Mouse (Mus musculus): Measurements from ENCODE around the gene Adcy1. TPM values are rescaled to one million over a fixed set of nuclear protein-coding genes. Genes with fewer than 3 reads are reported as not detected.

Gene Adcy1
- polyA plus RNA-seq, 1 experiment = 2.3 TPM

GRCm38 (mm10) chr11:7188469-7188868 is 125.2 kb downstream of the Adcy1 start, which contains the start of gene Gm11985:
Gene Gm11985, minus strand, starts transcription at chr11:7188569.
- WGBS = 92% methylated on average over 13 of the region's 13 CpGs
- Histone ChIP-seq H3K4me3 (ENCODE audit: control insufficient read depth, insufficient read depth, low read length) (no peak within 1 kb of the TSS), H3K27me3 (ENCODE audit: control insufficient read depth, insufficient read depth, low read length) (no peaks in the 10 kb centered on the region), H3K36me3 (ENCODE audit: control insufficient read depth, insufficient read depth, low read length) (no peaks in the 10 kb centered on the region), H3K27ac (ENCODE audit: control insufficient read depth, insufficient read depth, low read length) (no peak within 1 kb of the TSS), H3K4me1 (replicated peaks; ENCODE audit: control insufficient read depth, insufficient read depth, low read length) (no peaks in the 10 kb centered on the region)
- no peak for TF ChIP-seq POLR2A (IDR thresholded peaks at IDR 0.05; ENCODE audit: control insufficient read depth, extremely low read depth, insufficient read depth, low read length, poor library complexity)
- TF ChIP-seq CTCF (IDR thresholded peaks at IDR 0.05; ENCODE audit: borderline replicate concordance, control insufficient read depth, extremely low read depth, insufficient read depth, low read length, poor library complexity) = no peak
- no peak for DNase-seq

DNA sequence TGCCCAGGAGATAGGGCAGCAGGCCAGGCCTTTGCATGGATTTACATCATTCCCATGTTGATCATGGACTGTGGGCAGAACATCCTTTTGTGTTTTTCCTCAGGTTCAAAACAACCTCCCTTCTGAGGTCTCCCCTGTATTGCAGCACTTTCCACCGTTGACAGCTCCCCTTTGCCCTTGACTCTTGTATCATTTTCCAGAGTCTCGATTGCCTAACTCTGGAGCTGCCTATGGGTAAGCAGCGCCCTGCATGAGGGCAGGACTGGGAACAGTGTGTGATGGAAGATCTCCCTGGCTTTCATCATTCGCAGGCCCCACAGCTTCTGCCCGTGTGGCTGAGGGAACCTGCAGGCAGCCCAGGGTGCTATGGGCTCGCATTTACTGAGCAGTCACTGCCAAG is 129.4 kb downstream of the Adcy1 start:
- H3K27me3 ChIP-seq (ENCODE audit: control insufficient read depth, insufficient read depth, low read length) = no peaks in the 10 kb centered on the region
- no peaks in the 10 kb centered on the region for H3K36me3 ChIP-seq (ENCODE audit: control insufficient read depth, insufficient read depth, low read length)
- DNase-seq = no peak
- no peak overlapping the region for H3K27ac ChIP-seq (ENCODE audit: control insufficient read depth, insufficient read depth, low read length)
- H3K4me3 ChIP-seq (ENCODE audit: control insufficient read depth, insufficient read depth, low read length) = no peak overlapping the region
- TF ChIP-seq CTCF (IDR thresholded peaks at IDR 0.05; ENCODE audit: borderline replicate concordance, control insufficient read depth, extremely low read depth, insufficient read depth, low read length, poor library complexity) (no peak), POLR2A (IDR thresholded peaks at IDR 0.05; ENCODE audit: control insufficient read depth, extremely low read depth, insufficient read depth, low read length, poor library complexity) (no peak)
- no peaks in the 10 kb centered on the region for H3K4me1 ChIP-seq (replicated peaks; ENCODE audit: control insufficient read depth, insufficient read depth, low read length)
- WGBS = 65% methylated on average over 6 of the region's 6 CpGs

- TF ChIP-seq POLR2A (IDR thresholded peaks at IDR 0.05; ENCODE audit: control insufficient read depth, extremely low read depth, insufficient read depth, low read length, poor library complexity) (no peak), CTCF (IDR thresholded peaks at IDR 0.05; ENCODE audit: borderline replicate concordance, control insufficient read depth, extremely low read depth, insufficient read depth, low read length, poor library complexity) (no peak)
- Histone ChIP-seq H3K4me3 (ENCODE audit: control insufficient read depth, insufficient read depth, low read length) (no peak overlapping the region), H3K27me3 (ENCODE audit: control insufficient read depth, insufficient read depth, low read length) (no peaks in the 10 kb centered on the region), H3K27ac (ENCODE audit: control insufficient read depth, insufficient read depth, low read length) (no peak overlapping the region), H3K4me1 (replicated peaks; ENCODE audit: control insufficient read depth, insufficient read depth, low read length) (no peaks in the 10 kb centered on the region), H3K36me3 (ENCODE audit: control insufficient read depth, insufficient read depth, low read length) (no peaks in the 10 kb centered on the region)
- DNase-seq = no peak
- WGBS = 71% methylated on average over 9 of the region's 9 CpGs
These were observed 129.8 kb downstream of the Adcy1 start for GRCm38 (mm10) chr11:7193134-7193533.

DNA sequence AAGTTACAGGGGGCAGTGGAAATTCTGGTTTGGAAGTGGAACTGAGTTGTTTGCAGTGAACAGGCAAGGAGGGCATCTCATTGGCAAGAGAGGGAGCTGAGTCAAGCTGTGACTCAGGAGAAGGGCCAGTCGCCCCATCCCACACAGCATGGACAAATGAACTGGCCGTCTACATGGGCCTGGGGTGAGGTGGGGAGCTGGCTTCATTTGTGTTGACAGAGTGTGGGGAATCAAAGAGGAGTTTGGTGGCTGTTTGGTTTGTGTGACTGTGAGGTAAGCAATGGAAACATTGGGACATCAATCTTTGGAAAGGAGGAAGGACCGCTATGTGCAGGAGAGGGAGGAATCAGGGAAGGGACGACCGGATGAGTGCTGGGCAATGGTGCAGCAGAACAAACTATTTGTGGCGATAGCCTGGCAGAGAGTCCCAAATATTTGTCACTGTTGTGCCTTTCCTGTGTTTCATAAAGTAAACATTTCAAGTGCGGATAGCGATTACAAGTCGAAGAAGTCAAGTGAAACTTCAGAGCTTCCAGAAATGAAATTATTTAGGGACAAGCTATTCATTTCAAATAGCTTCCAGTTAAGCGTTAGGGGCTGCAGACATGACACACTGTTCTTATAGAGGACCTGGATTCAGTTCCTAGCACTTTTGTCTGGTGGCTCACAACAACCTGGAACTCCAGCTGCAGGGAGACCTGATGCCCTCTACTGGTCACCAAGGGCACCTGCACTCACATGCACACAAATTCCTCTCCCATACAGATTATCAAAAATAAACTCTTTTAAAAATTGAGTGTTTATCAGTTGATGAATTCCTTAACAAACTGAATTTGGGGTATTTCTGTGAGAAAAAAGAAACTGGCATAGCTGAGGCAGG is 131.4 kb downstream of the Adcy1 start:
- no peak overlapping the region for H3K27ac ChIP-seq (ENCODE audit: control insufficient read depth, insufficient read depth, low read length)
- 97% methylated on average over 10 of the region's 10 CpGs for WGBS

DNA sequence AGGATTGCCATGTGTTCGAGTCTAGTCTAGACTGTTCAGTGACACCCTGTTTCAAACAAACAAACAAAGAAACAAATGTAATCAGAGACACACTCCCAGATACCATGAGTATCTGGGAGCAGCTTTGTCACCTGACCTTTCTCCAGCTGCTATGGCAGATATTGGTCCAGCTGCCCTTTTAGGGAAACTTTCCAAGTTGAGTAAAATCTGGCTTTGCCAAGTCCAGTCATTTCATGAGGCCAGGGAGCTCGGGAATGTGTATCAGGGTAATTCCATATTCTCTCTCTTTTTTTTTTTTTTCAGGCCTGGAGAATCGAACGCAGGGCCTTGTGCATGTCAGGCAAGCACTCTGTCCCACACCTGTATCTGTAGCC is 132.0 kb downstream of the Adcy1 start:
- H3K27me3 ChIP-seq (ENCODE audit: control insufficient read depth, insufficient read depth, low read length) = no peaks in the 10 kb centered on the region
- H3K4me1 ChIP-seq (replicated peaks; ENCODE audit: control insufficient read depth, insufficient read depth, low read length) = no peaks in the 10 kb centered on the region
- H3K36me3 ChIP-seq (ENCODE audit: control insufficient read depth, insufficient read depth, low read length) = no peaks in the 10 kb centered on the region
- no peak for DNase-seq
- TF ChIP-seq CTCF (IDR thresholded peaks at IDR 0.05; ENCODE audit: borderline replicate concordance, control insufficient read depth, extremely low read depth, insufficient read depth, low read length, poor library complexity) (no peak), POLR2A (IDR thresholded peaks at IDR 0.05; ENCODE audit: control insufficient read depth, extremely low read depth, insufficient read depth, low read length, poor library complexity) (no peak)
- WGBS = 91% methylated on average over 4 of the region's 4 CpGs
- no peak overlapping the region for H3K27ac ChIP-seq (ENCODE audit: control insufficient read depth, insufficient read depth, low read length)
- H3K4me3 ChIP-seq (ENCODE audit: control insufficient read depth, insufficient read depth, low read length) = no peak overlapping the region

More for the DNA sequence above, 131.4 kb downstream of the Adcy1 start:
- no peaks in the 10 kb centered on the region for H3K4me1 ChIP-seq (replicated peaks; ENCODE audit: control insufficient read depth, insufficient read depth, low read length)
- no peaks in the 10 kb centered on the region for H3K27me3 ChIP-seq (ENCODE audit: control insufficient read depth, insufficient read depth, low read length)
- DNase-seq = no peak
- TF ChIP-seq CTCF (IDR thresholded peaks at IDR 0.05; ENCODE audit: borderline replicate concordance, control insufficient read depth, extremely low read depth, insufficient read depth, low read length, poor library complexity) = no peak
- TF ChIP-seq POLR2A (IDR thresholded peaks at IDR 0.05; ENCODE audit: control insufficient read depth, extremely low read depth, insufficient read depth, low read length, poor library complexity) = no peak
- no peak overlapping the region for H3K4me3 ChIP-seq (ENCODE audit: control insufficient read depth, insufficient read depth, low read length)
- no peaks in the 10 kb centered on the region for H3K36me3 ChIP-seq (ENCODE audit: control insufficient read depth, insufficient read depth, low read length)

DNA sequence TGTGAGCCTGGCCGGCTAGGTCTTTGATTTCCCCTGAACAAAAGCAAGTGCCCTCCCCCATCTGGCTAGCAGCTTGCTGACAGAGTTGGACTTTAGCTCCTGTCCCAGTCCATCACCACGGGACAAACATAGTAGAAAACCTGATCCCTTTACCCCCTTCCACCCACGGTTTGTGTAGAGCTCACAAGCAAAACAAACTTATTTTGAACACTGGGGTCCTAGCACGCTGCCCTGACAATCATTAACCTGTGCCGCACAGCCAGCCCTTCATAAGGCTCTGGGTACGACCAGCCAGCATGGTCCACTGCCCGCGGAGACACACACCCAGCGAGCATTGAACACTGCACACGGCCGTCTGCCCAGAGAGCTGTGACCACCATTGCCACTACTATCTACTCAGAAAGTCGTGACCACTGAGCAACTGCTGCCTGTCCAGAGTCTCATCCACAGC is 134.2 kb downstream of the Adcy1 start, which contains the start of gene Igfbp1:
Gene Igfbp1 (plus strand): TSS at position 292 of the 451 bp plus-strand sequence.
- H3K27ac ChIP-seq (ENCODE audit: control insufficient read depth, insufficient read depth, low read length) = no peak within 1 kb of the TSS
- no peak for DNase-seq
- WGBS = 75% methylated on average over 12 of the region's 12 CpGs
- no peak for TF ChIP-seq CTCF (IDR thresholded peaks at IDR 0.05; ENCODE audit: borderline replicate concordance, control insufficient read depth, extremely low read depth, insufficient read depth, low read length, poor library complexity)
- no peak for TF ChIP-seq POLR2A (IDR thresholded peaks at IDR 0.05; ENCODE audit: control insufficient read depth, extremely low read depth, insufficient read depth, low read length, poor library complexity)
- no peak within 1 kb of the TSS for H3K4me3 ChIP-seq (ENCODE audit: control insufficient read depth, insufficient read depth, low read length)
- H3K36me3 ChIP-seq (ENCODE audit: control insufficient read depth, insufficient read depth, low read length) = no peaks in the 10 kb centered on the region
- H3K27me3 ChIP-seq (ENCODE audit: control insufficient read depth, insufficient read depth, low read length) = no peaks in the 10 kb centered on the region
- no peaks in the 10 kb centered on the region for H3K4me1 ChIP-seq (replicated peaks; ENCODE audit: control insufficient read depth, insufficient read depth, low read length)

All from thymus, adult 2 months (tissue).